Mouse (Mus musculus) CH12.LX (cell line): ENCODE data around the gene Fam240a.

ENCODE experiments used
- BHLHE40 ChIP-seq: IDR thresholded peaks from 2 replicates; pipeline ENCODE4 v1.6.1; 2011; ENCODE audit warnings: mild to moderate bottlenecking, low read depth, low read length, improper control_type of control experiment
- CTCF ChIP-seq, 2 experiments: IDR thresholded peaks in 1 of 2; conservative IDR thresholded peaks in 1 of 2; 2 replicates each; pipeline ENCODE4 v1.5.1; 2011 to 2012; ENCODE audit warnings: low read depth in 2 of 2, low read length in 2 of 2, improper control_type of control experiment in 1 of 2, inconsistent platforms in 1 of 2, mild to moderate bottlenecking in 1 of 2, moderate library complexity in 1 of 2
- ELF1 ChIP-seq: IDR thresholded peaks from 2 replicates; pipeline ENCODE4 v1.6.1; 2014; ENCODE audit warnings: low read depth, mild to moderate bottlenecking, inconsistent platforms, low read length, improper control_type of control experiment
- JUN ChIP-seq: IDR thresholded peaks from 2 replicates; pipeline ENCODE4 v1.6.1; 2011; ENCODE audit warnings: low read depth, mild to moderate bottlenecking, low read length, improper control_type of control experiment, moderate library complexity; ENCODE audit not compliant: insufficient read depth
- KAT2A ChIP-seq: IDR thresholded peaks from 2 replicates; pipeline ENCODE4 v1.6.1; 2012; ENCODE audit warnings: low read length, improper control_type of control experiment, inconsistent platforms; ENCODE audit not compliant: insufficient replicate concordance
- POLR2A ChIP-seq: IDR thresholded peaks from 2 replicates; pipeline ENCODE4 v1.6.1; 2011; ENCODE audit warnings: low read depth, mild to moderate bottlenecking, improper control_type of control experiment, low read length
- POLR2AphosphoS2 ChIP-seq: IDR thresholded peaks from 2 replicates; pipeline ENCODE4 v1.6.1; 2011; ENCODE audit warnings: low read depth, low read length, improper control_type of control experiment
- USF1 ChIP-seq: IDR thresholded peaks from 2 replicates; pipeline ENCODE4 v1.6.1; 2014; ENCODE audit warnings: low read depth, mild to moderate bottlenecking, inconsistent platforms, low read length, improper control_type of control experiment
- ZC3H11A ChIP-seq: IDR thresholded peaks from 2 replicates; pipeline ENCODE4 v1.6.1; 2012; ENCODE audit warnings: low read depth, mild to moderate bottlenecking, inconsistent platforms, low read length, improper control_type of control experiment
- ZMIZ1 ChIP-seq: IDR thresholded peaks from 2 replicates; pipeline ENCODE4 v1.6.1; 2012; ENCODE audit warnings: low read depth, mild to moderate bottlenecking, inconsistent platforms, low read length, improper control_type of control experiment

- TF ChIP-seq POLR2A (no peak), POLR2AphosphoS2 (no peak), ZC3H11A (no peak), USF1 (no peak), ELF1 (no peak), ZMIZ1 (no peak), CTCF (conservative IDR thresholded peaks at IDR 0.05 in 1 of 2, IDR thresholded peaks at IDR 0.05 in 1 of 2; ENCODE audit: low read depth in 2 of 2, low read length in 2 of 2) (no peak), KAT2A (no peak), BHLHE40 (no peak), JUN (no peak)
Observed at GRCm38 (mm10) chr9:110954681-110955445, 38.2 kb upstream of the Fam240a start.
